Mouse (Mus musculus) right cerebral cortex, adult 2 months (tissue): ENCODE measurements around the gene Crtc1.

Experiments used
- DNase-seq, 2 experiments: peaks; one replicate each; pipeline ENCODE4 v3.0.0; 2021 to 2022; ENCODE audit warnings: low spot score in 2 of 2

Gene Crtc1

DNA sequence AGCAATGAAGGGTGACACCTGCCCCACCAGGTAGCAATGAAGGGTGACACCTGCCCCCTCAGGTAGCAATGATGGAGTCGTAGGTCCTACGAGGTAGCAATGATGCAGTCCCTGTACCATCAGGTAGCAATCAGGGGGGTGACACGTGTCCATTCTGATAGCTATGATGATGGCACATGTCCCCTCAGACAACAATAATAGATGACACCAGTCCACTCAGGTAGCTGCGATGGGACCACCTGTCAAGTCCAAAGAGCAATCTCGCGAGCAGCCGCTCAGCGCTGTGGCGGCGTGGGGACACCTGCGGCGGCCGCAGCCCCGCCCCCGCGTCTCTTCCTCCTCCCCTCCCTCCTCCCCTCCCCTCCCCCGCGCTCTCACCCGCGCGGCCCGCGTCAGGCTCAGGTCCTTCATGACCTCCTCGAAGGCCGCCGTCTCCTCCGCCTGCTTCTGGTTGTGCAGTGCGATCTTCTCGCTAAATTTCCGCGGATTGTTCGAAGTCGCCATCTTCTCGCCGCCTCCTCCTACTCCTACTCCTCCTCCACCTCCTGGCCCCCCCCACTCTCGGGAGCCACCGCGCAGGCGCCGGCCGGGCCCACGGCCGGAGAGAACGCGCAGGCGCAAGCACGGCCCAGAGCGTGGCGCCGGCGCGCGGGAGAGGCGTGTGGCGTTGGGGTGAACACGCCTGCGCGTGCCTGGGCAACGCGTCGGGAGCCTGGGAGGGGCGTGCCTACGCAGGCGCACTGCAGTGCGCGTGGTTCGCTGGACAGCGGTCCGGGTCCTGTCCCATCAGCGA is at the start of gene Crtc1:
Crtc1 (minus strand) TSS at position 525 of the 793 bp plus-strand sequence.
- DNase-seq = peak; percentile 94 to 95

- no peak for DNase-seq
These were observed 49.6 kb upstream of the Crtc1 start for GRCm38 (mm10) chr8:70488931-70489470.

DNA sequence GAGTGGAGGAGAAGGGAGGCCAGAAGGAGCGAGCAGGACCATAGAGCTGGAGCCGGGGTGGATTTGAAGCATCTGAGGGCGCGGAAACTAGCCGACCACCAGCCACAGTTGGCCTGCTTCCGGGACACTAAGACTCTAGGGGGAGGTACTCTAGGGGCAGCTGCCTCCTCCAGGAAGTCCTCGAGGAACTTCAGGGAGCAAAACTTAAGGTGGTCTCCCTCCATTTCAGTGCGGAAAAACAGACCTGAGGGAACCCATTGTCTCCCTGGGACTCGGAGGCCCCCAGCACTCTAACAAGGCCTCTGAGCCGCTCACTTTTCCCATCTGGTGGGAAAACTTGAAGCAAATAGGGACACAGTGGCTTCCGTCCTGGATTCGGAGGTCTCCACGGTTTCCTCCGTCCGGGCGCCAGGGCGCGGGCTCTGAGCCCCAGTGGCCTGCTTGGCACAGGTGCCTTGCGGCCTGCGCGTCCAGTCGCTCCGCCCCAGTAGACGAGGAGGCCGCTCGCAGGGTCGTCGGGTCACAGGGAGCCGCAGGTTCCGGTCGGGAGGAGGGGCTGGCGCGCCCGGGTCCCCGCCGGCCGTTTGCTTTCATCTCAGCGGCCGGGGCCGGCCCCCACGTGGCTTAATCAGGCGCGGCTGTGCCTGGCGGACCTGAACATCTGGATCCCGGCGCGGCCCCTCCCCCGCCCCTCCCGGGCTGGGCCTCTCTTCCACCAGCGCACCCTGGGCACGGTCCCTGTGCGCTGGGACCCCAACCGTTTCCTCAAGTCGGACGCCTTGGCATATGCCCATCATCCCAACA is 48.8 kb upstream of the Crtc1 start:
- DNase-seq = no peak

GRCm38 (mm10) chr8:70486941-70487520 is 47.7 kb upstream of the Crtc1 start, which contains the start of gene Tmem59l:
Gene Tmem59l, minus strand, starts transcription at chr8:70487358.
- DNase-seq = peak; percentile 63 to 70

DNA sequence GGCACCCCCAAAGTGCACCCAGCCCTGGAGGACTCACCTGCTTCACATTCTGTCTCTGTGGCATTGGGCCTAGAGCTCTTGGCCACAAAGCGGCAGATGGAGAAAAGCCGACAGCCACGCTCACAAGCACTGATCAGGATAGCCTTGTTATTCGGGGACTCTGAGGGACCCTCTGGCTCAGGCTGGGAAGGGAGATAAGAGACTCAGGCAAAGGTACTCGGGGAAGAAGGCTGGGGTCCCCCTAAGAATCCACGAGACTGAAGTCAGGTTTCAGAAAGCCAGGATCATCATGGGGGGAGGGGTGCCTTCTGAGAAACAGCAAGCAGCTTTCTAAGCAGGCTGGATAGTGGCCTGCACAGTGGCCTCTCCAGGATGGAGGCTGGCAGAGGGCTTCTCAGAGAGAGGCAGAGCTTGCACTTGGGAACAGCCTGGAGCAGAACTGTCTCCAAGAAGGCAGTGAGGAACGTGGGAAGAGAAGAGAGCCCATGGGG is 46.9 kb upstream of the Crtc1 start:
- DNase-seq = no peak

GRCm38 (mm10) chr8:70482943-70483342 is 43.6 kb upstream of the Crtc1 start:
- DNase-seq = no peak

DNA sequence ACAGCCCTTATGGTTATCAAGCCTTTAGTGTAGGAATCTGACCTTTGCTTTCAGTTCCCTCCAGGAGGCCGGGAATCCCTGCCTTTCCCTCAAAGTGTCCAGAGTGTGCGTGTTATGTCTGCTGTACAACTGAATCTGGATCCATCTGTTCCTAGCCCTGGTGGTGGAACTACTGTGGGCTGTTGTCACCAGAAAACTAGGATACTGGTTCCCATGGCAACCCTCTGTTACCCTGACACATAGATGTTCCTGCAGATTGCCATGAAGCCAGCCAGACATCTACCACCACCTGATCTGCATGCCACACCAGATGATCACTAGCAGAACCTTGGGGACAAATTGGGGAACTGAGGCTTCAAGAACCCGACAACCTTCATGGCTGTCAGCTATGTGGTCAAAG is 42.5 kb upstream of the Crtc1 start:
- DNase-seq = peak; percentile 67 to 70

DNA sequence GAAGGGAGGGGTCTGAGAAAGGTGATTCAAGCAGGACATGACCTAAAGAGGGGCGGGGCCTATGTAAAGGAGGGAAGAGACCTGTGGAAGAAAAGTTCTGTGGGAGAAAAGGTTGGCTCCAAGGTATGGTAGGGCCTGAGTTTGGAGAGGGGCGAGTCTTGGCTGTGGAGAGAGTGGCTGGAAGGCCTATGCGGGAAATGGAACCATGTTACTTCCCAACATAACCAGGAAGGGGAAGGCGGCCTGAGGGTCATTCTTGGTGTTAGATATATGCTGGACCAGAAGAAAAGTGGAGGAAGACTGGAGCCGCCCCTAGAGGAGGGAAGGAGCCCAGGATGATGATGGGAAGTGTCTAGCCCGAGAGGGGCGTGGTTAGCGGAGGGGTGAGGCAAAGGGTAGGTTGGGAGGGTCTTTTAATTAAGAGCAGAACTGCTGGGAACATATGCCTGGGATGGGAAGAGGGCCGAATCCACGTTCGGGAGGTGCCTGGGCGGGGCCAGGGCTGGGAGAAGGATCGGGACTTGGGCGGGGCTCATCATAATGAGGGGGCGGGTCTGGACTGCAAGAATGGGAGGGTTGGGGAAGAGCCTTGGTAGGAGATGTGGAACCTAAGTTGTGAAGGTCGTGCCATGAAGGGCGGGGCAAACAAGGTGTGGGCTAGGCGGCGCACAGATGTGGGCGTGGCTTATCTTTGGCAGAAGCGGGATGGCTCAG is 38.0 kb upstream of the Crtc1 start:
- DNase-seq = no peak

DNA sequence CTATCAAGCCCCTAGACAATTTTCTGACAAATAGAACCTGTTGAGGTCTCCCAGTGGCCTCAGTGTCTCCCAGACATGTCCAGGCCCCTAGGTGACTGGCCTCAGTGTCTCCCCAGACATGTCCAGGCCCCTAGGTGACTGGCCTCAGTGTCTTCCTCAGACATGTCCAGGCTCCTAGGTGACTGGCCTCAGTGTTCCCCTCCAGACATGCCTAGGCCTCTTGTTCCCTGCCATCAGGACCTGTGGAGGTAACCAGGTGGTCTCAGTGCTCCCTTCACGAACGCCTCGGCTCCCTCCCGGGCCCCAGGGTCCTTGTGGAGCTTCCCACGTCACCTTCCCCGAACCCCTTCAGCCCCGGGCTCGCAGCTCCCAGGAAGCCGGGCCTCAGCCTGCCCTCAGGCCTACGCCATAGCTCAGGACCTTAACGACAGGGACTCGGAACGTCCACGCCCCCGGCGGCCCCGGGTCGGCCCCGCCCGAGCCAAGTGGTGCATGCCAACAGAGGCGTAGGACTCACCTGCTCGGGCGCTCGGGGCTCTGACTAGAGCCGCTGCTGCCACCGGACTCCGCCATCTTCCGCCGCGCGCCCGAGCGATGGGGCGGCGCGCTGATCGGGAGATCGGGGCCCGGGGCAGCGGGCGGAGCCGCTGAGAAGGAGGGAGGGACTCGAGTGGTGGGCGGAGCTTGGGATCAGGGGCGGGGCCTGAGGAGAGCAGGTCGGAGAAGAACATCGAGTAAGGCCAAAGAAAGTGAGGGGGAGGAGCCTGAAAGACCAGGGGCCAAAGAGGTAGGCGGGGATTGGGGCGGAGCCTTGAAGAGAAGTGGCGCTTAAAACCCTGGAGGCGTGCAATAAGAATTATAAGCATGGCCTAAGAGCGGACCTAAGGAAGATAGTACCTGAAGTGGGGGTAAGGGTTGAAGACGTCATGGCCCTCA is 37.2 kb upstream of the Crtc1 start, which contains the start of gene Klhl26:
Klhl26 (minus strand) TSS at position 636 of the 936 bp plus-strand sequence.
- peak; percentile 83 to 88 for DNase-seq

GRCm38 (mm10) chr8:70471856-70472255 is 32.5 kb upstream of the Crtc1 start:
- no peak for DNase-seq

DNA sequence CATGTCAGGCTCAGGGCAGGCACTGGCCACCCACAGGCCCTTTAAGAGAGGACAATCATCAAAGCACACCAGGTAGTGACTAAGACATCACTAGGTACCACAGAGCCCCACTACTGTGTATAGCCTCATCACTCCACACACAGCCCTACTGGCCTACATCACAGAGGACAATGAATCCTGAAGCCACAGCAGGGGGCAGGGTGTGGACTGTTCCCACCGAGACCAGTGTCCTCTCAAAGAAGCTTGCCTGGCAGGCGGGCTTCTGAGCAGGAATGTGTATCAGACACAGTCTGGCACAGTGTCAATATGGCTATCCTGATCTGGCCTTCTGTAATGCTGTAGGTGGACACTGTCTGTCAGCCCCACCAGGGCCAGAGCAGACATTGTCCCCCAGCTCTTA is 30.6 kb upstream of the Crtc1 start:
- DNase-seq = no peak

GRCm38 (mm10) chr8:70469295-70469916 is 30.0 kb upstream of the Crtc1 start:
- no peak for DNase-seq

- no peak for DNase-seq
These were observed 29.4 kb upstream of the Crtc1 start for GRCm38 (mm10) chr8:70468733-70469132.

- DNase-seq = no peak
These were observed 28.5 kb upstream of the Crtc1 start for GRCm38 (mm10) chr8:70467907-70468306.

DNA sequence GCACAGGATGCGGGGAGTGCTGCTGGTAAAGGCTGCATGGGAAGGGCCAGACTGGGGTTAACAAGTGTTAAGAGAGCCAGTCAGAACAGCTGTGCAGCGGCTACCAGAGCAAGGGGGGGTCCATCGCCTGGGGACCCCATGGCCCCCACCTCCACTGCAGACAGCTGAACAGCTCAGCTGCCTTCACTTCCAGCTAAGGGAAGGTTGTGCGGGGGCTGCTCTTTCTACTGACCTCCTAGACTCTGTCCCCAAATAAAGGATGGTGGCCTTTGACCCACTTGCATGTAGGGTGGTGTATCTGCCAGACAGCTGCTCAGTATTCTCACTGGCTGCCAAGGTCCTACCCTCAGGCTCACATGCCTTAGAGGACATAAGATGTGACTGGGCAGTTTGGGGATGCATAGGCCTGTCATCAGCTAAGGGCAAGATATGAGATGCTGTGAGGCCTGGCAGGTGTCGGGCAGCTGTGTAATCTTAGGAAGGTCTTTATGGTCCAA is 27.9 kb upstream of the Crtc1 start:
- DNase-seq = no peak

DNA sequence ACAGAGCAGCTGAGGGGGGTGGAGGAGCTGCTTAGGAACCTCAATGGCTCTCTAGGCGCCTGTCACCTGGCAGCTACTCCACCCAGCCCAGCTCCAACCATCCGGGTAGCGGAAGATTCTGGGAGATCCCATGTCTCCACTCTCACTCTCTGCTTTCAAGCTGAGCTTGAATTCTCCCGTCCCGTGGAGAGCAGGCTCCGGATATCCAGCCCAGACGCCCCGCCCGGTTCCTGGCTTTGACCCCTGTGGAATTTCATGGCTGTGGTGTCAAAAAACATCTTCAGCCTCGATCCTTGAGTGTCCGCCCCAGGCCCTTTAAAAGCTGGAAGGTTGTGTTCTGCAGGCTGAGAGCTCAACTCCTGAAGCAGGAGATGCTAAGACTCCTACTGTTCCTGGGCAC is 27.4 kb upstream of the Crtc1 start:
- DNase-seq = no peak

- DNase-seq = no peak
These were observed 26.9 kb upstream of the Crtc1 start for GRCm38 (mm10) chr8:70466305-70466704.

GRCm38 (mm10) chr8:70465701-70466100 is 26.3 kb upstream of the Crtc1 start:
- DNase-seq = no peak

- DNase-seq = no peak
These were observed 24.8 kb upstream of the Crtc1 start for GRCm38 (mm10) chr8:70464162-70464561.
